ENCODE assay signal across 8 mouse cellular contexts in the genomic region with DNA sequence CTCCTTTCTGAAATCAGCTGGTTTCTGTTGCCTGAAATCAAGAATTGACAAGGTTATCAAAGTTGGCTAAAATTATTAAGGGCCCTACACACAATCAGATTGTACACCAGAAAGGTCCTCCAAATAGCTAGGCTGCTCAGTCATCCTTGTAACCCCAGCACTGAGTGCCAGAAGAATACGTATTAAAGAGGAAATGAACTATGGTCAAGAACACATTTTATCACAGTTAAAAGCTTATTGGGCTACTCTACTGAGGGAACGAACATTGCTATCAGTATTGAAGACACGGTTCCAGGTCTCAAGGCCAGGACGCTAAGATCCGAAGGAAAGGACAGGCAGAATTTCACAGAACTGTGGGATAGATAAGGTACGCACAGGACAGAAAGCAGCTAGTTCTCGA. TPM values are rescaled to one million over a fixed set of nuclear protein-coding genes. Genes with fewer than 3 reads are reported as not detected.
A peak's percentile ranks its signal among the peaks of the same experiment; 100 is the strongest.
DNase-seq lines count a peak whose midpoint lies in the region; ATAC-seq and TF ChIP-seq lines count a peak whose summit lies in the region.

No protein-coding gene starts in this region.

- WGBS in cerebellum, adult 2 months = 0% methylated on average over 7 of the region's 7 CpGs
- under 1% methylated on average over 7 of the region's 7 CpGs for WGBS in liver, embryonic 12.5 days (ENCODE audit: insufficient replicate concordance)
- WGBS in stomach, embryonic 16.5 days = 2% methylated on average over 7 of the region's 7 CpGs

- no peak for TF ChIP-seq POLR2A in cerebellum, adult 2 months (IDR thresholded peaks at IDR 0.05; ENCODE audit: borderline replicate concordance, insufficient read depth, low read length)

- H3K4me2 ChIP-seq in liver, embryonic 12.5 days = peak overlapping the region; percentile 98
- H3K4me2 ChIP-seq in stomach, embryonic 16.5 days (ENCODE audit: low read depth, low read length) = peak overlapping the region; percentile 92

- H3K27ac ChIP-seq in cerebellum, adult 2 months (ENCODE audit: insufficient read depth, low read length) = peak overlapping the region; percentile 55
- H3K27ac ChIP-seq in liver, embryonic 12.5 days = no peak overlapping the region
- peak overlapping the region; percentile 41; the same call in 1 of the 2 replicates for H3K27ac ChIP-seq in stomach, embryonic 16.5 days (ENCODE audit: low read length)

- H3K36me3 ChIP-seq in megakaryocyte, embryonic 14.5 days (replicated peaks; ENCODE audit: low read length) = no peaks in the 10 kb centered on the region
- no peaks in the 10 kb centered on the region for H3K36me3 ChIP-seq in liver, embryonic 12.5 days
- H3K36me3 ChIP-seq in stomach, embryonic 16.5 days (ENCODE audit: control insufficient read depth, insufficient read depth, low read length) = no peaks in the 10 kb centered on the region

- DNase-seq in cerebellum, adult 2 months = no peak
- no peak for DNase-seq in cerebellum, adult 18-20 months
- no peak for DNase-seq in frontal cortex, postnatal 25 days (ENCODE audit: low spot score in 2 of 2)

- H3K9me3 ChIP-seq in megakaryocyte, embryonic 14.5 days = no peaks in the 10 kb centered on the region
- no peaks in the 10 kb centered on the region for H3K9me3 ChIP-seq in liver, embryonic 12.5 days (replicated peaks)
- no peaks in the 10 kb centered on the region for H3K9me3 ChIP-seq in stomach, embryonic 16.5 days (replicated peaks; ENCODE audit: control insufficient read depth, low read length)

- peak overlapping the region; percentile 72 for H3K4me3 ChIP-seq in cerebellum, adult 2 months (replicated peaks; ENCODE audit: insufficient read depth, low read depth, low read length)
- peak overlapping the region; percentile 93 for H3K4me3 ChIP-seq in megakaryocyte, embryonic 14.5 days (replicated peaks)
- peak overlapping the region; percentile 64 for H3K4me3 ChIP-seq in liver, embryonic 12.5 days
- H3K4me3 ChIP-seq in stomach, embryonic 16.5 days (replicated peaks; ENCODE audit: low read length) = peak overlapping the region; percentile 54

- H3K27me3 ChIP-seq in cerebellum, adult 2 months (ENCODE audit: control insufficient read depth, insufficient read depth, low read length) = no peaks in the 10 kb centered on the region
- H3K27me3 ChIP-seq in megakaryocyte, embryonic 14.5 days (replicated peaks) = peaks cover 30% of the 10 kb centered on the region
- no peaks in the 10 kb centered on the region for H3K27me3 ChIP-seq in liver, embryonic 12.5 days (replicated peaks)
- no peaks in the 10 kb centered on the region for H3K27me3 ChIP-seq in stomach, embryonic 16.5 days (ENCODE audit: control insufficient read depth, insufficient read depth, low read length)

- no peak for ATAC-seq in megakaryocyte, adult 5-6 weeks (ENCODE audit: poor library complexity, severe bottlenecking)
- ATAC-seq in liver, embryonic 12.5 days = no peak
- no peak for ATAC-seq in stomach, embryonic 16.5 days (ENCODE audit: insufficient read depth, low FRiP score)
- no peak for ATAC-seq in monocyte, adult 5-6 weeks (replicated peaks; ENCODE audit: insufficient number of reproducible peaks, low FRiP score, low TSS enrichment, poor library complexity, severe bottlenecking)

- no peak for TF ChIP-seq CTCF in cerebellum, adult 2 months (IDR thresholded peaks at IDR 0.05; ENCODE audit: borderline replicate concordance, insufficient read depth, low read depth, low read length)

- peak overlapping the region; percentile 67 for H3K9ac ChIP-seq in liver, embryonic 12.5 days
- H3K9ac ChIP-seq in stomach, embryonic 16.5 days (ENCODE audit: low read length) = peak overlapping the region; percentile 64

- H3K4me1 ChIP-seq in cerebellum, adult 2 months (ENCODE audit: control insufficient read depth, insufficient read depth, low read length) = no peaks in the 10 kb centered on the region; the same call in 1 of the 2 replicates
- peaks cover 33% of the 10 kb centered on the region for H3K4me1 ChIP-seq in megakaryocyte, embryonic 14.5 days
- H3K4me1 ChIP-seq in liver, embryonic 12.5 days = peaks cover 24% of the 10 kb centered on the region
- H3K4me1 ChIP-seq in stomach, embryonic 16.5 days (ENCODE audit: control insufficient read depth, insufficient read depth, low read length) = peaks cover 7% of the 10 kb centered on the region

RNA-seq across cellular contexts. Expression of a gene that starts 0.6 kb away (rescaled TPM):
- 17.2 and 21.0 TPM in 2 replicates for polyA plus RNA-seq in cerebellum, adult 2 months (2012; rRNA removed)
- polyA plus RNA-seq in megakaryocyte, embryonic 14.5 days (2012; ENCODE audit: insufficient read depth, low replicate concordance) = 4.2 and 18.6 TPM in 2 replicates
- 3.5 and 7.0 TPM in 2 replicates for total RNA-seq in megakaryocyte, adult 5-6 weeks (2015)
- total RNA-seq in megakaryocyte, adult 5-6 weeks (2017) = 4.9 and 14.4 TPM in 2 replicates
- polyA plus RNA-seq in liver, embryonic 12.5 days (2016; fragmentation: Nextera tagmentation; extraction: Ambion mirVana) = 6.9 and 7.4 TPM in 2 replicates
- polyA plus RNA-seq in stomach, embryonic 16.5 days (2015; fragmentation: Nextera tagmentation; extraction: Ambion mirVana) = 8.7 and 10.8 TPM in 2 replicates
- total RNA-seq in monocyte, adult 5-6 weeks (2017) = 65.5 to 105 TPM (median 85.7 TPM) in 3 replicates

RNA-seq across cellular contexts. Expression of a gene that starts 19.7 kb away (rescaled TPM):
- 6.6 and 8.0 TPM in 2 replicates for polyA plus RNA-seq in cerebellum, adult 2 months (2012; rRNA removed)
- polyA plus RNA-seq in megakaryocyte, embryonic 14.5 days (2012; ENCODE audit: insufficient read depth, low replicate concordance) = 1.5 TPM in 1 of 2 replicates, not detected in the other
- total RNA-seq in megakaryocyte, adult 5-6 weeks (2015) = 10.8 and 11.1 TPM in 2 replicates
- total RNA-seq in megakaryocyte, adult 5-6 weeks (2017) = 12.2 and 18.5 TPM in 2 replicates
- polyA plus RNA-seq in liver, embryonic 12.5 days (2016; fragmentation: Nextera tagmentation; extraction: Ambion mirVana) = 1.9 and 2.2 TPM in 2 replicates
- polyA plus RNA-seq in stomach, embryonic 16.5 days (2015; fragmentation: Nextera tagmentation; extraction: Ambion mirVana) = 9.3 and 9.8 TPM in 2 replicates
- total RNA-seq in monocyte, adult 5-6 weeks (2017) = 63.0 to 110 TPM (median 64.7 TPM) in 3 replicates

RNA-seq across cellular contexts. Expression of a gene that starts 45.7 kb away (rescaled TPM):
- 121 and 127 TPM in 2 replicates for polyA plus RNA-seq in cerebellum, adult 2 months (2012; rRNA removed)
- polyA plus RNA-seq in megakaryocyte, embryonic 14.5 days (2012; ENCODE audit: insufficient read depth, low replicate concordance) = 57.4 and 75.3 TPM in 2 replicates
- 38.2 and 39.9 TPM in 2 replicates for total RNA-seq in megakaryocyte, adult 5-6 weeks (2015)
- total RNA-seq in megakaryocyte, adult 5-6 weeks (2017) = 80.8 and 84.3 TPM in 2 replicates
- polyA plus RNA-seq in liver, embryonic 12.5 days (2016; fragmentation: Nextera tagmentation; extraction: Ambion mirVana) = 171 and 176 TPM in 2 replicates
- 136 and 138 TPM in 2 replicates for polyA plus RNA-seq in stomach, embryonic 16.5 days (2015; fragmentation: Nextera tagmentation; extraction: Ambion mirVana)
- 71.9 to 93.7 TPM (median 86.8 TPM) in 3 replicates for total RNA-seq in monocyte, adult 5-6 weeks (2017)
